Mouse (Mus musculus): ENCODE results near the gene Trpv4. TPM values are rescaled to one million over a fixed set of nuclear protein-coding genes. Genes with fewer than 3 reads are reported as not detected.

Trpv4 gene
- 1 to 10 TPM; 5.0 to 6.4 TPM for total RNA-seq (2021)
- long read RNA-seq, experiment 1, partial matches to known transcripts: 3 of 11 reads
- long read RNA-seq, experiment 1, other reads (novel, unspliced or antisense): 1 of 11 reads
- long read RNA-seq, experiment 2, partial matches to known transcripts: 1 of 5 reads
- long read RNA-seq, experiment 2, other reads (novel, unspliced or antisense): 2 of 5 reads

- peak; percentile 42 to 43 for DNase-seq
These were observed at the start of gene Trpv4 for GRCm38 (mm10) chr5:114658255-114658654. TSS of gene Trpv4 (minus strand) at chr5:114658421.

DNA sequence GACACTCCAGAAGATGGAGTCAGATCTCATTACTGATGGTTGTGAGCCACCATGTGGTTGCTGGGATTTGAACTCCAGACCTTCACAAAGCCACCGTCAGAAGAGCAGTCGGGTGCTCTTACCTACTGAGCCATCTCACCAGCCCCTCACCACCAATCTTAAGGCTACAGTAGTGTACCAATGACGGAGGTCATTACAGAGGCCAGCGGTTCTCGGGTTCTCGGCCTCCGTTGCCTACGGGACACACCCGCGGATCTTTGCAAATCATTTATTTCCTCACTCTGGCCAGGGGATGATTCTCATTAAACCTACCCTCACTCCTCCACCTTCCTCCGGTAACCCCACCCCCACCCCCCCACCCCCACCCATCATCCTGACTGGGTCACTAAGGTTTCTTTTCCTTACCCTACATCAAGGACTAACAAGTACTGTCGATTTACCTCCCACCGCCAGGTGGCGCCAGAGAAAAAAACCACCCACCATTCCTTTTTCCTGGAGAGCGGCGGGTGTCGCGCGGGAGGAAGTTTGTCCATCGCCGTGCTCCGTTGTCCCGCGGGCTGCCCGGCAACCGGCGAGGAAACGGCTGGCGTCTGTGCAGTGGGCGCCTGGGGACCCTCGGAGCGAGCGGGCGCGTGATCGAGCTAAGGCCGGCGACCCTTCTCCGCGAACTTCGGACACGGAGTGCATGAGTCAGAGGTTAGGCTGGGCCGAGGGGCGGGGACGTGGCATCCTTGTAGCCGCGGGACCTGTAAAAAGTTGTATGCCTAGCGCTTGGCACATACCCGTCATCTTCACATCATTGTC is 49.2 kb upstream of the Trpv4 start, which contains the start of gene Tchp:
TSS of gene Tchp (plus strand) at position 496 of the 804 bp plus-strand sequence.
- DNase-seq: peak; percentile 94 to 98

GRCm38 (mm10) chr5:114702403-114703392 is 44.5 kb upstream of the Trpv4 start:
- DNase-seq: peak in 1 of 2 experiments; percentile 45

GRCm38 (mm10) chr5:114699015-114699414 is 40.8 kb upstream of the Trpv4 start:
- DNase-seq: peak; percentile 50 to 73

- peak; percentile 68 to 75 for DNase-seq
These were observed 40.0 kb upstream of the Trpv4 start for GRCm38 (mm10) chr5:114698044-114698746.

DNA sequence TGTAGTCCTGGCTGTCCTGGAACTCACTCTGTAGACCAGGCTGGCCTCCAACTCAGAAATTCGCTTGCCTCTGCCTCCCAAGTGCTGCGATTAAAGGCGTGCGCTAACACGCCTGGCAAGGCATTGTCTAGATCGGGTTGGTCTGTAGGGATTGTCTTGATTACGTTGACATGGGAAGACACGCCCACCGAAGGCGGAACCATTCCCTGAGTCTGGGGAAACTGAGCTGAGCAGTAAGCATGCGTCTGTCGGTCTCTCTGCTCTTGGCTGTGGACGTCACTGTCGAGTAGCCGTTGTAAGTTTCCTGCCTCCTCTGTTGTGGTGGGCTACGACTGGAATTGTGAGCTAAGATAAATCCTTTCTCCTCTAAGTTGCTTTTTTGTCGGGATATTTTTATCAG is 38.7 kb upstream of the Trpv4 start:
- DNase-seq: no peak

DNA sequence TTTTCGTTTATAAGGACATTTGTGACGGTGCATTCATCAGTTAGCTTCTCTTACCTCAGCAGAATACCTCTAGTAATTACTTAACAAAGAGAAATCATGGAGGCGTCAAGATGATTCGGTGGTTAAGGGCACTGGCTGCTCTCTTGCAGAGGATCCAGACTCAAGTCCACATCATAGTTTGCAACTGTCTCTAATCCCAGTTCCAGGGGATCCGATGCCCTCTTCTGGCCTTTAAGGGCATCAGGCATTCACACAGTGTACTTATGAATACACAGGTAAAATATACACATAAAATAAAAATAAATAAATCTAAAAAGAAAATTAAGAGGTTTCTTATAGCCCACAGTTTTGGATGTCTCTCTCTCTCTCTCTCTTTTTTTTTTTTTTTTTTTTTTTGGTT is 37.6 kb upstream of the Trpv4 start:
- no peak for DNase-seq

DNA sequence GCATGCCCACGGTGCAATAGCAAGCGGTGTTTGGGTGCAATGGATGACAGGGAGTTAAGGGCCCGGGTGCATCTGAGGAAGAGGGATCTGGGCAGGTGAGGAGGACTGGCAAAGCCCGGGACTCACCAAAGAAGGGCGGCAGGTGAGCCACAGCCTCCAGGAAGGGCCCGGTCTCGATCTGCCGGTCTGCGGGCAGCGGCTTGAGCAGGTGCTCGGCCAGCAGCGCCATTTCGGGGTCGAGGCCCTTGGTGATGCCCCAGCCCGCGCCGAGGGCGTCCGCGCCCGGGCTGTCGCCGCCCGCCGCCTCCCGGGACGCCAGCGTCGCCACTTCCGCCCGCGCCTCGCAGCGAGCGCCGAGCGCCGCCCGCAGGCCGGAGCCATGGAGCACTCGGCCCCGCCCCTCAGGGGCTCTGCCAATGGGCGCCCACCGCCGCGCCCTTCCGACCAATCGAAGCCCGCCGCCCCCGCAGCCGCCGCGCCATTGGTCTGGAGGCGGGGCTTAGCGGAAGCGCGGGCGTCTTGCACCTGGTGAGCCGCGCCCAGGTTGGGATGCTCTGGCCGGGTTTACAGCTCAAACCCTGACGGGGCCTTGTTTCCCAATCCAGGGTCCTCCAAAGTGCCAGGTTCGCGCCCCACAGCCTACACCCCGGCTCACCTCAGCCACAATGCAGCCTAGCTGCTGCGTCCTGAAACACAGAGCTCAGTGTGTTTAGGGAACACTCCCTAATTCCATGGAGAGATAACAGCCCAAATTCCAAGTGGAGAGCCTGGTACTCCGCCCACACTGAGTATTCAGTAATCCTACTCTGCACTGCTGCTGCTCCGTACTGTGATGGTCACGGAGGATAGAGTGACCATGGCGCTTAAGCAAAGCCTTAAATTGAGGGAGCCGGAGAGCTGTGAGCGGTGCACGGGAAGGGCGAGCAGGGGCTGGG is 32.7 kb upstream of the Trpv4 start, which contains the start of gene Gltp:
TSS of gene Gltp (minus strand) at position 352 of the 935 bp plus-strand sequence.
- DNase-seq: peak; percentile 92 to 95

- DNase-seq: peak in 1 of 2 experiments; percentile 36
These were observed 31.6 kb upstream of the Trpv4 start for GRCm38 (mm10) chr5:114689700-114690366.

- no peak for DNase-seq
These were observed 30.5 kb upstream of the Trpv4 start for GRCm38 (mm10) chr5:114688703-114689102.

- DNase-seq: no peak
These were observed 29.7 kb upstream of the Trpv4 start for GRCm38 (mm10) chr5:114687901-114688300.

DNA sequence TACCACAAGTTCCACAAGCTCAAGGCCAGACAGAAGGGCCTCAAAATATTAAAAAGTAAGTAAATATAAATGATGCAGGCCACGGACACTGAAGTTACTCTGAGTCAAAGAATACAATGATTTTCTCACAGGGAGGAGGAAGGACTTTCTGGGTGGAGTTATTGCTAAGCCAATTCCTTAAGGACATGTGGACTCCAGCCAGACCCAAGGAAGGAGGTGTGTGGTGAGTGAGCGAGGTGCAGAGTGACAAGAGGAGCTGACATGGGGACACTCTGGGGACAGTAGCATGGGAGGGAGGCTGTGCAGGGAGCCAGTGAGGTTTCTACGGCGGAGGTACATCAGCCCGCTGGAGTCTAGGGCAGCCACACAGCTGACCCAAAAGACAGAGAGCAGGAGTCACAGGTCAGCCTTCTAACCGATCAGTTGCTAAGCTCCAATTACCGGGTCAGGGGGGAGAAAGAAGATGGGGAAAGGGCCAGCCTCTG is 28.5 kb upstream of the Trpv4 start:
- no peak for DNase-seq

DNA sequence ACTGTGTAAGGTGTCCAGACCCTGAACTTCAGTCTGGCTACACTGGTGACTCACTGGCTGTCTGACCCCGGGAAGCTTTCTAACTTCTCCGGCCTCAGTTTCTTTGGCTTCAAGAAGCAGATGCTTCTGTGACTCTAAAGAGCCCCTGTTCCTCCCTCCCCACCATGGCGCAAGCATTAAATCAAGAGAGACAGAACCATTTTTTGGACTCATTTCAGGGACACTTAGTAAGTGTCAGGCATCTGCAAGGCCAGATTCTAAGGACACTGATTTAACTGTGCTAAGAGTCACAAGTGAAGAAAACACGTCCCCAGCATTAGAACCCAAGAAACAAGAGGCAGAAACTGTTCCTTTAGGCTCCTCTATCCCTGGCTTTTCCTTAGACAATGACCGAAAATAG is 27.8 kb upstream of the Trpv4 start:
- no peak for DNase-seq

- peak in 1 of 2 experiments; percentile 38 for DNase-seq
These were observed 23.5 kb upstream of the Trpv4 start for GRCm38 (mm10) chr5:114681717-114682116.

GRCm38 (mm10) chr5:114680676-114681285 is 22.6 kb upstream of the Trpv4 start:
- peak in 1 of 2 experiments; percentile 37 for DNase-seq

GRCm38 (mm10) chr5:114679841-114680591 is 21.8 kb upstream of the Trpv4 start:
- DNase-seq: no peak

GRCm38 (mm10) chr5:114674594-114674993 is 16.4 kb upstream of the Trpv4 start:
- no peak for DNase-seq

GRCm38 (mm10) chr5:114673114-114673513 is 14.9 kb upstream of the Trpv4 start:
- no peak for DNase-seq

Data from heart, adult 18-20 months (tissue).